Mouse (Mus musculus): ENCODE results near the gene Il16. TPM values are rescaled to one million over a fixed set of nuclear protein-coding genes. Genes with fewer than 3 reads are reported as not detected.

The Il16 gene
- total and polyA plus RNA-seq, 2 experiments from 2014 or later = 3.3 to 4.3 TPM

DNA sequence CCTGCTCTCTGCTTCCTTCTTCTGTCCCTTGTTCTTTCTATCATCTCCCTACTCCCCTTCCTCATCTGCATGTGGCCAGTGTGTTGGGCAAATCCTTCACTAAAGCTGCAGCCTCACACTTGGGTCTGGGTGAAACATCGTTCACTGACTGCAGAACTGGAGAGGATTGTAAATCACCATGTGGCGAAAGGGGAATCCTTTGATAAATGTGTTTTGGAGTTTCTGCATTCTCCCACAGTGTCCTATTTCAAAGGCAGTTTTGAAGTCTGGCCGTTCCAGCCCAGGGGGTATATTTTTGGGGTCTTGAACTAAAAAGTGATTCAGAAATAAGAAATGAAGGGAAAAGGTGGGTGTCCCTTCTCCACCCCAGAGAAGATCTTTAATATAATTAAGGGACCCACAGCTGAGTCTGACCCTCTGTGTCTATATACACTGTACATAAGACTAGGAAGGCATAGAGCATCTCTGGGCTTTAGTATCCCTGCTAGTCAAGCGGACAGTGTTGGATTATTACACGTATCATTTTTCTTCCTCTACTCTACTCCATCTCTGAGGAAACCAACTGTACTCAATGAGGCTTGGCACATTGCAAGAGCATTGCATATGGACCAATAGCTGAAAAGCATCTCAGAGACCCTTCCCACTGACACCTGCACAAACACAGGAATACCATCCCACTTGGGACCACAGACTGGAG lies 18.4 kb downstream of the Il16 start:
- Histone ChIP-seq H3K27ac (ENCODE audit: low read depth) (no peak overlapping the region), H3K36me3 (replicated peaks; ENCODE audit: control insufficient read depth, insufficient read depth, low read length) (no peaks in the 10 kb centered on the region), H3K9me3 (replicated peaks; ENCODE audit: control insufficient read depth, low read length) (no peaks in the 10 kb centered on the region), H3K4me1 (ENCODE audit: control insufficient read depth, insufficient read depth) (peaks cover 4% of the 10 kb centered on the region; the same call in 1 of the 2 replicates), H3K27me3 (ENCODE audit: control insufficient read depth, insufficient read depth, low read length) (no peaks in the 10 kb centered on the region), H3K4me2 (ENCODE audit: low read depth, low read length) (no peak overlapping the region), H3K4me3 (ENCODE audit: low read depth, low read length) (no peak overlapping the region), H3K9ac (replicated peaks; ENCODE audit: low read depth, low read length) (no peak overlapping the region)
- DNase-seq (ENCODE audit: low spot score) (no peak), ATAC-seq (ENCODE audit: insufficient read depth, low read depth) (no peak)
- TF ChIP-seq CTCF (IDR thresholded peaks at IDR 0.05; ENCODE audit: low read depth) (no peak), EP300 (IDR thresholded peaks at IDR 0.05; ENCODE audit: low read depth) (no peak)
- 74% methylated on average over 5 of the region's 5 CpGs for WGBS

DNA sequence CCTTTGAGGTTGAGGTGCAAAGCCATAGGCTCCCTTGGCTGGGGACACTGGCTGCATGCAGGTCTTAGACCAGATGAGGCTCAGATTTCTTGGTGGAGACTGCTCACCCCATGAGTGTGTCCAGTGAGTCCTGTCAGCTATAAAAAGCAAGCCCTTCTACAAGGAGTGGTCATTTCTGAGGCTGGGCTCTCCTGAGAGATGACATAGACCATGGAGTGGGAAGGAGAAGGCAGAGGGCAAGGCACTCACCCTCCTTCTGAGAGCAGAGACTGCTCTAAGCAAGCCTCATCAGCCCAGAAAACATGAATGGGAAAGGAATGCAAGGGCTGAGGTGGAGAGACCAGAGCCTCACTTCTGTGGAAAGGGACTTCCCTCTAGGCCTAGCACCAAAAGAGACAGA lies 19.7 kb downstream of the Il16 start:
- TF ChIP-seq CTCF (IDR thresholded peaks at IDR 0.05; ENCODE audit: low read depth) (no peak), EP300 (IDR thresholded peaks at IDR 0.05; ENCODE audit: low read depth) (no peak)
- Histone ChIP-seq H3K4me2 (ENCODE audit: low read depth, low read length) (no peak overlapping the region), H3K9me3 (replicated peaks; ENCODE audit: control insufficient read depth, low read length) (no peaks in the 10 kb centered on the region), H3K36me3 (replicated peaks; ENCODE audit: control insufficient read depth, insufficient read depth, low read length) (no peaks in the 10 kb centered on the region), H3K4me1 (ENCODE audit: control insufficient read depth, insufficient read depth) (peaks cover 4% of the 10 kb centered on the region; the same call in 1 of the 2 replicates), H3K27me3 (ENCODE audit: control insufficient read depth, insufficient read depth, low read length) (no peaks in the 10 kb centered on the region), H3K27ac (ENCODE audit: low read depth) (no peak overlapping the region), H3K9ac (replicated peaks; ENCODE audit: low read depth, low read length) (no peak overlapping the region), H3K4me3 (ENCODE audit: low read depth, low read length) (no peak overlapping the region)
- no peak for ATAC-seq (ENCODE audit: insufficient read depth, low read depth)
- no peak for DNase-seq (ENCODE audit: low spot score)

DNA sequence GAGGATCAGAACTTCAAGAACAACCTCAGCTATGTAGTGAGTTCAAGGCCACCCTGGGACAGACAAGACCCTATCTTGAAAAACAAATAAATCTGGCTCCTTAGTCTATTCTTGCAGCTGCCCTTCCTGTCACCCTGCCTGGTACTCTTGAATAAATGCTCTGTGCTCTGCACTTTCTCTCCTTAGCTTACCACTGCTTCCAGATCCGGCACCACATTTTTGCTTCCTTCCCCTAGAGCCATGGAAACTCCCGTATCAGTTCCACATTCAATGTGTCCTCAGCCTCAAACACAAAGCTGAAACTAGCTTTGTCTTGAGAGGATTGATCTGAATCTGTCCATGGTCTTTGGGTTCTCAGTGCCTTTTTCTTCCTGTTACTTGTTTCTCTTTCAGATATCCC lies 21.0 kb downstream of the Il16 start:
- no peaks in the 10 kb centered on the region for H3K36me3 ChIP-seq (replicated peaks; ENCODE audit: control insufficient read depth, insufficient read depth, low read length)
- no peak overlapping the region for H3K4me3 ChIP-seq (ENCODE audit: low read depth, low read length)
- H3K27me3 ChIP-seq (ENCODE audit: control insufficient read depth, insufficient read depth, low read length) = no peaks in the 10 kb centered on the region
- no peak overlapping the region for H3K9ac ChIP-seq (replicated peaks; ENCODE audit: low read depth, low read length)
- ATAC-seq (ENCODE audit: insufficient read depth, low read depth) (no peak), DNase-seq (ENCODE audit: low spot score) (no peak)
- peaks cover 4% of the 10 kb centered on the region; the same call in 1 of the 2 replicates for H3K4me1 ChIP-seq (ENCODE audit: control insufficient read depth, insufficient read depth)
- H3K4me2 ChIP-seq (ENCODE audit: low read depth, low read length) = no peak overlapping the region
- H3K9me3 ChIP-seq (replicated peaks; ENCODE audit: control insufficient read depth, low read length) = no peaks in the 10 kb centered on the region
- WGBS = 45% methylated on average over 2 of the region's 2 CpGs
- no peak overlapping the region for H3K27ac ChIP-seq (ENCODE audit: low read depth)
- TF ChIP-seq EP300 (IDR thresholded peaks at IDR 0.05; ENCODE audit: low read depth) = no peak
- TF ChIP-seq CTCF (IDR thresholded peaks at IDR 0.05; ENCODE audit: low read depth) = no peak

DNA sequence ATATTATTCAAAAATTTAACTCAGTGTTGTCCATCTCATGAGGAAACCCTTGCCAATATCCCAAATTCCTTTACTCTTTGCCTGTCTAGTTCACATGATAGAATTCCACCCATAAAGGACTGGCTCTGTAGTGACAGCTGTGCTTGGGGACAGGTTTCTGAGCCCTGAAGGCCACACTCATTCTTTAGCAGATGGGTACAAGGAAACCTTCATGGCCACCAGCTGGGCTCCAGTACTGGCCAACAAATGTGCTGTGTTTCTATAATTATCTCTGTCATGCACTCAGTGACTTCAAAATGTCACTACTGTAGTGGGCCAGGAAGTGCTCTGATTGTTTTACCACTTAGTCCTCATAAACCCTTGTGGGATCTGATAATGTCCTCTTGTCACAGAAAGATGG lies 21.6 kb downstream of the Il16 start:
- DNase-seq (ENCODE audit: low spot score) (no peak), ATAC-seq (ENCODE audit: insufficient read depth, low read depth) (no peak)
- no peaks in the 10 kb centered on the region for H3K36me3 ChIP-seq (replicated peaks; ENCODE audit: control insufficient read depth, insufficient read depth, low read length)
- no peak overlapping the region for H3K27ac ChIP-seq (ENCODE audit: low read depth)
- H3K4me2 ChIP-seq (ENCODE audit: low read depth, low read length) = no peak overlapping the region
- peaks cover 4% of the 10 kb centered on the region; the same call in 1 of the 2 replicates for H3K4me1 ChIP-seq (ENCODE audit: control insufficient read depth, insufficient read depth)
- H3K9me3 ChIP-seq (replicated peaks; ENCODE audit: control insufficient read depth, low read length) = no peaks in the 10 kb centered on the region
- no peak for TF ChIP-seq EP300 (IDR thresholded peaks at IDR 0.05; ENCODE audit: low read depth)
- no peak for TF ChIP-seq CTCF (IDR thresholded peaks at IDR 0.05; ENCODE audit: low read depth)
- no peaks in the 10 kb centered on the region for H3K27me3 ChIP-seq (ENCODE audit: control insufficient read depth, insufficient read depth, low read length)
- no peak overlapping the region for H3K9ac ChIP-seq (replicated peaks; ENCODE audit: low read depth, low read length)
- no peak overlapping the region for H3K4me3 ChIP-seq (ENCODE audit: low read depth, low read length)

DNA sequence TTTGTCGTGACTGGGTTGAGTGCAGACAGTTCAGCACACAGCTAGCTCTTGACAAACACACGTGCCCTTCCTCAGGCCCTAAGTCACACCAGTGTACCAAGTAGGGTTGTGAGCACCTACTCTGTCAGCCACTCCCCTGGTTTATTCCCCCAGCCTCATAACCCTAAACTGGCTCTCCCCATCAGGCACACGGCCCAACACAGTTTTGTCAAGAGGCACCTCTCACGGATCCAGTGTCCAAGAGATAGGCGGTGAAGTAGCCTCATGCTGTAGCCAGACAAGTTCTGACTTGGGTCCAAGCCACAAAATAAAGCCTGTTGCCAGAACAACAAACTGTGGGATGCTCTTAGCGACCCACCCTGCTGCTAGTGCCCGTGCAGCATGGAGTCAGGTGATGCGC lies 22.3 kb downstream of the Il16 start:
- no peak for DNase-seq (ENCODE audit: low spot score)
- no peaks in the 10 kb centered on the region for H3K9me3 ChIP-seq (replicated peaks; ENCODE audit: control insufficient read depth, low read length)
- 73% methylated on average over 8 of the region's 8 CpGs for WGBS

DNA sequence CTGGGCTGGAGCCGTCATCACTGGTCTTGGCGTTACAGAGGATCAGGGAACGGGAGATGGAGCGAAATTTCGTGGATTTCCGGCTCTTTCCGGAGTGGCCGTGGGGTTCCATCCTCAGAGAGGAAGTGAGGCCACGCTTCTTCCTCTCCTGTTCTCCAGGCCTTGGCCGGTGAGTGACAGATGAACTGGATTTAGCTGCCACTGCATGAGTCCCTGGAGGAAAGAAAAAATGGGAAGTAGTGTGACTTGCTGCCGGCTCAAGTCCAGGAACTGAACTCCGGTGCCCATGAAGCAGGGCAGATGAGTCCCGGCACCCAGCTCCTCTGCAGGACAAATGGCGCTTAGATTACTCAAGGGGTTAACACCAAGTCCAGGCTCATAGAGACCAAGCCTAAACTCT lies 23.0 kb downstream of the Il16 start:
- Histone ChIP-seq H3K27me3 (ENCODE audit: control insufficient read depth, insufficient read depth, low read length) (no peaks in the 10 kb centered on the region), H3K4me2 (ENCODE audit: low read depth, low read length) (no peak overlapping the region), H3K9ac (replicated peaks; ENCODE audit: low read depth, low read length) (no peak overlapping the region), H3K4me1 (ENCODE audit: control insufficient read depth, insufficient read depth) (peaks cover 4% of the 10 kb centered on the region; the same call in 1 of the 2 replicates), H3K27ac (ENCODE audit: low read depth) (no peak overlapping the region), H3K9me3 (replicated peaks; ENCODE audit: control insufficient read depth, low read length) (no peaks in the 10 kb centered on the region), H3K36me3 (replicated peaks; ENCODE audit: control insufficient read depth, insufficient read depth, low read length) (no peaks in the 10 kb centered on the region), H3K4me3 (ENCODE audit: low read depth, low read length) (no peak overlapping the region)
- TF ChIP-seq CTCF (IDR thresholded peaks at IDR 0.05; ENCODE audit: low read depth) = no peak
- TF ChIP-seq EP300 (IDR thresholded peaks at IDR 0.05; ENCODE audit: low read depth) = no peak
- peak; percentile 14 for DNase-seq (ENCODE audit: low spot score)
- ATAC-seq (ENCODE audit: insufficient read depth, low read depth) = no peak
- WGBS = 74% methylated on average over 14 of the region's 14 CpGs

More for the DNA sequence above, 22.3 kb downstream of the Il16 start:
- no peak overlapping the region for H3K4me2 ChIP-seq (ENCODE audit: low read depth, low read length)
- TF ChIP-seq EP300 (IDR thresholded peaks at IDR 0.05; ENCODE audit: low read depth) = no peak
- no peak for TF ChIP-seq CTCF (IDR thresholded peaks at IDR 0.05; ENCODE audit: low read depth)
- H3K4me3 ChIP-seq (ENCODE audit: low read depth, low read length) = no peak overlapping the region
- no peaks in the 10 kb centered on the region for H3K36me3 ChIP-seq (replicated peaks; ENCODE audit: control insufficient read depth, insufficient read depth, low read length)
- no peak overlapping the region for H3K9ac ChIP-seq (replicated peaks; ENCODE audit: low read depth, low read length)
- H3K4me1 ChIP-seq (ENCODE audit: control insufficient read depth, insufficient read depth) = peaks cover 4% of the 10 kb centered on the region; the same call in 1 of the 2 replicates
- no peak overlapping the region for H3K27ac ChIP-seq (ENCODE audit: low read depth)
- ATAC-seq (ENCODE audit: insufficient read depth, low read depth) = no peak
- H3K27me3 ChIP-seq (ENCODE audit: control insufficient read depth, insufficient read depth, low read length) = no peaks in the 10 kb centered on the region
